Mouse (Mus musculus): ENCODE data around the gene Ten1. TPM values are rescaled to one million over a fixed set of nuclear protein-coding genes. Genes with fewer than 3 reads are reported as not detected.

The Ten1 gene
- total and polyA plus RNA-seq, 3 experiments = 70.4 to 76.5 (median 74.4) TPM

GRCm38 (mm10) chr11:116237742-116238395, 39.2 kb downstream of the Ten1 start, which contains the start of gene Evpl:
Evpl (minus strand) TSS chr11:116238077.
- peaks cover 7% of the 10 kb centered on the region in 2 experiments for H3K4me1 ChIP-seq (ENCODE audit: control insufficient read depth in 1 of 2, insufficient read depth in 2 of 2)
- H3K27me3 ChIP-seq (replicated peaks) = no peaks in the 10 kb centered on the region
- no peak within 1 kb of the TSS for H3K9ac ChIP-seq (ENCODE audit: insufficient read depth, low read depth)
- no peak within 1 kb of the TSS for H3K27ac ChIP-seq (ENCODE audit: insufficient read depth, low read depth)
- TF ChIP-seq CHD2 (IDR thresholded peaks at IDR 0.05; ENCODE audit: low read length) = no peak
- TF ChIP-seq NRF1 (IDR thresholded peaks at IDR 0.05; ENCODE audit: low read depth, low read length) = peak; percentile 88
- in situ Hi-C loops (cut with MboI; ENCODE audit: low pct_ligation_motif_present, low pct_unique_long_range_greater_than_20kb, low sequenced_read_pairs) (no loop called here), dilution Hi-C loops (cut with MboI; ENCODE audit: extremely low pct_ligation_motif_present, extremely low pct_unique_long_range_greater_than_20kb, low sequenced_read_pairs) (no loop called here)
- no peaks in the 10 kb centered on the region for H3K79me2 ChIP-seq (replicated peaks; ENCODE audit: control insufficient read depth, extremely low read depth, insufficient read depth, poor library complexity, severe bottlenecking)
- no peaks in the 10 kb centered on the region for H3K9me3 ChIP-seq (replicated peaks; ENCODE audit: low read length)
- H3K4me2 ChIP-seq (ENCODE audit: insufficient read depth, low read depth, poor library complexity, severe bottlenecking) = 0 out of 2 replicates have a peak within 1 kb of the TSS, but pooled peaks have one; percentile 8
- no peak within 1 kb of the TSS for H3K4me3 ChIP-seq (replicated peaks in 1 of 3; ENCODE audit: low read depth in 2 of 3, low read length in 2 of 3, poor library complexity in 1 of 3)
- no peak for DNase-seq (ENCODE audit: extremely low read depth)
- peaks cover 0 to 4% of the 10 kb centered on the region in 2 experiments for H3K36me3 ChIP-seq (replicated peaks in 1 of 2; ENCODE audit: control insufficient read depth in 1 of 2, insufficient read depth in 1 of 2, low read length in 1 of 2)

DNA sequence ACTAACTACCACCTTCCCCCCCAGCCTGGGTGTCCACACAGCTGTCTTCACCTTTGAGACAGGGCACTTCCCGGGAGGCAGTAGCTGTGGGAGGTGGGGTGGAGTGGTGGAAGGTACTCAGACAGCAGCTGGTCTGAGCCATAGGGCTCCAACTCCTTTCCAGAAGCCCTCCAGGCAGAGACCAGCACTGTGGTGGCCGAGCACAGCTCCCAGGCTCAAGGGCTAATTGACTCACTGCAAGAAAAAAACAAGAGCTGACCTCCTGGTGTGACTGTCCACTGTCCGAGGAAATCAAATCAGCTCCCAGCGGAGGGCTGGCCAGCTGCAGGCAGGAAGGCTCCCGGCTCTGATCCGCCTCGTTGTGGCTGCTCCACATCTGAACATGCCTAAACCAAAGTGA, 41.1 kb downstream of the Ten1 start:
- Histone ChIP-seq H3K36me3 (replicated peaks in 1 of 2; ENCODE audit: control insufficient read depth in 1 of 2, insufficient read depth in 1 of 2, low read length in 1 of 2) (peaks cover 11 to 22% of the 10 kb centered on the region in 2 experiments), H3K4me1 (ENCODE audit: control insufficient read depth in 1 of 2, insufficient read depth in 2 of 2) (peaks cover 7 to 10% of the 10 kb centered on the region in 2 experiments), H3K27me3 (replicated peaks) (no peaks in the 10 kb centered on the region), H3K27ac (ENCODE audit: insufficient read depth, low read depth) (no peak overlapping the region), H3K4me3 (replicated peaks in 1 of 3; ENCODE audit: low read depth in 2 of 3, low read length in 2 of 3, poor library complexity in 1 of 3) (no peak overlapping the region), H3K9ac (ENCODE audit: insufficient read depth, low read depth) (no peak overlapping the region), H3K79me2 (replicated peaks; ENCODE audit: control insufficient read depth, extremely low read depth, insufficient read depth, poor library complexity, severe bottlenecking) (no peaks in the 10 kb centered on the region), H3K4me2 (ENCODE audit: insufficient read depth, low read depth, poor library complexity, severe bottlenecking) (no peak overlapping the region), H3K9me3 (replicated peaks; ENCODE audit: low read length) (no peaks in the 10 kb centered on the region)
- no peak for TF ChIP-seq NRF1 (IDR thresholded peaks at IDR 0.05; ENCODE audit: low read depth, low read length)
- no peak for DNase-seq (ENCODE audit: extremely low read depth)
- dilution Hi-C loops (cut with MboI; ENCODE audit: extremely low pct_ligation_motif_present, extremely low pct_unique_long_range_greater_than_20kb, low sequenced_read_pairs) = no loop called here
- in situ Hi-C loops (cut with MboI; ENCODE audit: low pct_ligation_motif_present, low pct_unique_long_range_greater_than_20kb, low sequenced_read_pairs) = no loop called here

GRCm38 (mm10) chr11:116241744-116242235, 43.1 kb downstream of the Ten1 start:
- in situ Hi-C loops (cut with MboI; ENCODE audit: low pct_ligation_motif_present, low pct_unique_long_range_greater_than_20kb, low sequenced_read_pairs) = no loop called here
- Histone ChIP-seq H3K4me3 (replicated peaks in 1 of 3; ENCODE audit: low read depth in 2 of 3, low read length in 2 of 3, poor library complexity in 1 of 3) (no peak overlapping the region), H3K9me3 (replicated peaks; ENCODE audit: low read length) (no peaks in the 10 kb centered on the region), H3K4me2 (ENCODE audit: insufficient read depth, low read depth, poor library complexity, severe bottlenecking) (no peak overlapping the region), H3K4me1 (ENCODE audit: control insufficient read depth in 1 of 2, insufficient read depth in 2 of 2) (peaks cover 7 to 10% of the 10 kb centered on the region in 2 experiments), H3K27ac (ENCODE audit: insufficient read depth, low read depth) (no peak overlapping the region), H3K9ac (ENCODE audit: insufficient read depth, low read depth) (no peak overlapping the region), H3K27me3 (replicated peaks) (no peaks in the 10 kb centered on the region), H3K79me2 (replicated peaks; ENCODE audit: control insufficient read depth, extremely low read depth, insufficient read depth, poor library complexity, severe bottlenecking) (no peaks in the 10 kb centered on the region), H3K36me3 (replicated peaks in 1 of 2; ENCODE audit: control insufficient read depth in 1 of 2, insufficient read depth in 1 of 2, low read length in 1 of 2) (peaks cover 29 to 42% of the 10 kb centered on the region in 2 experiments)
- no peak for DNase-seq (ENCODE audit: extremely low read depth)
- dilution Hi-C loops (cut with MboI; ENCODE audit: extremely low pct_ligation_motif_present, extremely low pct_unique_long_range_greater_than_20kb, low sequenced_read_pairs) = no loop called here
- TF ChIP-seq NELFE (IDR thresholded peaks at IDR 0.05; ENCODE audit: low read depth, low read length) = no peak
- no peak for TF ChIP-seq POLR2AphosphoS2 (IDR thresholded peaks at IDR 0.05; ENCODE audit: low read depth, low read length)
- TF ChIP-seq JUND (conservative IDR thresholded peaks at IDR 0.05; ENCODE audit: low read depth, low read length) = no peak
- no peak for TF ChIP-seq SIN3A (IDR thresholded peaks at IDR 0.05; ENCODE audit: low read length)
- TF ChIP-seq ZC3H11A (IDR thresholded peaks at IDR 0.05; ENCODE audit: low read depth, low read length) = no peak
- TF ChIP-seq ZNF384 (IDR thresholded peaks at IDR 0.05; ENCODE audit: low read depth, low read length) = no peak
- no peak for TF ChIP-seq CHD2 (IDR thresholded peaks at IDR 0.05; ENCODE audit: low read length)
- no peak for TF ChIP-seq GABPA (IDR thresholded peaks at IDR 0.05; ENCODE audit: insufficient replicate concordance, low read depth, low read length)
- no peak for TF ChIP-seq RCOR1 (conservative IDR thresholded peaks at IDR 0.05; ENCODE audit: low read depth, low read length)
- TF ChIP-seq MAFK (IDR thresholded peaks at IDR 0.05; ENCODE audit: insufficient replicate concordance, low read length) = no peak
- no peak for TF ChIP-seq POLR2A (IDR thresholded peaks at IDR 0.05; ENCODE audit: low read depth, low read length)
- no peak for TF ChIP-seq CHD1 (IDR thresholded peaks at IDR 0.05; ENCODE audit: low read depth, low read length)
